In genomic region chr1:151244013-151244412, GRCm38 (mm10) we compare ENCODE assay signal across 27 mouse cellular contexts. TPM values are rescaled to one million over a fixed set of nuclear protein-coding genes. Genes with fewer than 3 reads are reported as not detected.
"Had no signal": no experiment of that assay in that cellular context is flagged by ENCODE, and none has a peak within 500 bp of the region (broad histone marks: within the 10 kb centered on the region; RNA-seq: fewer than 3 reads in every experiment).

No protein-coding gene starts in this region.

- DNase-seq: lung, adult 2 months; lung, postnatal 14 days; midbrain, embryonic 14.5 days; retina, postnatal 1 day; right cerebral cortex, adult 18-20 months; right cerebral cortex, postnatal 25 days; right cerebral cortex, postnatal 4 days; spleen, adult 18-20 months; thymus, adult 18-20 months; thymus, postnatal 14 days; thymus, postnatal 36 days had no signal

- H3K4me1 ChIP-seq: lung, embryonic 15.5 days; midbrain, embryonic 10.5 days; midbrain, embryonic 12.5 days; neural tube, embryonic 13.5 days; neural tube, embryonic 15.5 days had no signal

- H3K9ac ChIP-seq: lung, embryonic 15.5 days; midbrain, embryonic 12.5 days; neural tube, embryonic 13.5 days; neural tube, embryonic 15.5 days had no signal

- H3K9me3 ChIP-seq: lung, embryonic 15.5 days; midbrain, embryonic 12.5 days; neural tube, embryonic 15.5 days had no signal

- ATAC-seq: midbrain, embryonic 16.5 days had no signal

- H3K36me3 ChIP-seq: lung, embryonic 15.5 days; midbrain, embryonic 10.5 days; midbrain, embryonic 12.5 days; neural tube, embryonic 13.5 days; neural tube, embryonic 15.5 days had no signal

- H3K27me3 ChIP-seq: lung, embryonic 15.5 days; midbrain, embryonic 12.5 days; neural tube, embryonic 13.5 days; neural tube, embryonic 15.5 days had no signal

- H3K27ac ChIP-seq: lung, embryonic 15.5 days; macrophage; midbrain, embryonic 10.5 days; midbrain, embryonic 12.5 days; neural tube, embryonic 13.5 days; neural tube, embryonic 15.5 days had no signal

- H3K4me3 ChIP-seq: lung, embryonic 15.5 days; midbrain, embryonic 10.5 days; midbrain, embryonic 12.5 days; myocyte; neural tube, embryonic 13.5 days; neural tube, embryonic 15.5 days had no signal

- H3K4me2 ChIP-seq: lung, embryonic 15.5 days; midbrain, embryonic 12.5 days; neural tube, embryonic 13.5 days; neural tube, embryonic 15.5 days had no signal

RNA-seq across cellular contexts. Expression of gene Gm47996, which starts 34.1 kb away (rescaled TPM):
- total RNA-seq: megakaryocyte, adult 5-6 weeks; megakaryocyte-erythroid progenitor cell, adult 5-6 weeks had no signal
- polyA plus RNA-seq: lung, adult 2 months; lung, embryonic 15.5 days; lung, postnatal 0 days; macrophage; midbrain, embryonic 14.5 days; midbrain, embryonic 16.5 days; neural tube, embryonic 11.5 days; neural tube, embryonic 13.5 days; neural tube, embryonic 15.5 days; small intestine, adult 2 months; stomach, embryonic 14.5 days; stomach, embryonic 16.5 days; thymus, postnatal 0 days had no signal

RNA-seq across cellular contexts. Expression of gene 3110040M04Rik, which starts 40.1 kb away (rescaled TPM):
- polyA plus RNA-seq: lung, adult 2 months; lung, embryonic 15.5 days; lung, postnatal 0 days; macrophage; midbrain, embryonic 10.5 days; midbrain, embryonic 12.5 days; midbrain, embryonic 14.5 days; midbrain, embryonic 16.5 days; neural tube, embryonic 13.5 days; neural tube, embryonic 15.5 days; stomach, embryonic 14.5 days; thymus, postnatal 0 days had no signal

RNA-seq across cellular contexts. Expression of gene Gm47995, which starts 45.8 kb away (rescaled TPM):
- polyA plus RNA-seq: lung, adult 2 months; lung, embryonic 15.5 days; macrophage; midbrain, embryonic 10.5 days; midbrain, embryonic 12.5 days; midbrain, embryonic 14.5 days; midbrain, embryonic 16.5 days; neural tube, embryonic 11.5 days; neural tube, embryonic 13.5 days; neural tube, embryonic 15.5 days; stomach, embryonic 14.5 days; stomach, embryonic 16.5 days; thymus, postnatal 0 days had no signal

RNA-seq across cellular contexts. Expression of gene Gm8947, which starts 51.8 kb away (rescaled TPM):
- total RNA-seq: megakaryocyte-erythroid progenitor cell, adult 5-6 weeks had no signal
- polyA plus RNA-seq: lung, adult 2 months; lung, postnatal 0 days; macrophage; midbrain, embryonic 12.5 days; midbrain, embryonic 14.5 days; midbrain, embryonic 16.5 days; neural tube, embryonic 13.5 days; neural tube, embryonic 15.5 days; stomach, embryonic 14.5 days; thymus, postnatal 0 days had no signal
